Mouse (Mus musculus) kidney, embryonic 14.5 days (tissue): ENCODE measurements around the gene B3galt4. TPM values are rescaled to one million over a fixed set of nuclear protein-coding genes. Genes with fewer than 3 reads are reported as not detected.

Source experiments
- ATAC-seq: fragments of 200-750 bp; cut with Nextera tagmentation; 2 replicates; pipeline ENCODE4 v1.8.0; 2017; ENCODE audit warnings: moderate number of reproducible peaks, mild to moderate bottlenecking, moderate TSS enrichment, moderate library complexity; ENCODE audit not compliant: low FRiP score, low TSS enrichment
- H3K27ac ChIP-seq: fragments of 300-500 bp; sonication (generic); 2 replicates; pipeline ENCODE4 v1.5.1; 2014; ENCODE audit warnings: low read depth, mild to moderate bottlenecking, low read length, moderate library complexity, mixed read lengths
- H3K27me3 ChIP-seq: fragments of 300-500 bp; sonication (generic); 2 replicates; pipeline ENCODE4 v1.6.1; 2014; ENCODE audit warnings: mild to moderate bottlenecking, low read length; ENCODE audit not compliant: control insufficient read depth, insufficient read depth
- H3K36me3 ChIP-seq: fragments of 300-500 bp; sonication (generic); 2 replicates; pipeline ENCODE4 v1.6.1; 2014; ENCODE audit warnings: low read length, mixed read lengths; ENCODE audit not compliant: control insufficient read depth, insufficient read depth
- H3K4me1 ChIP-seq: fragments of 300-500 bp; sonication (generic); 2 replicates; pipeline ENCODE4 v1.6.1; 2014; ENCODE audit warnings: low read length, mixed read lengths; ENCODE audit not compliant: control insufficient read depth, insufficient read depth
- H3K4me2 ChIP-seq: fragments of 300-500 bp; sonication (generic); replicated peaks from 2 replicates; pipeline ENCODE4 v1.6.1; 2014; ENCODE audit warnings: low read depth, mild to moderate bottlenecking, low read length
- H3K4me3 ChIP-seq: fragments of 300-500 bp; sonication (generic); 2 replicates; pipeline ENCODE4 v1.5.1; 2014; ENCODE audit warnings: mild to moderate bottlenecking, low read length
- H3K9ac ChIP-seq: fragments of 300-500 bp; sonication (generic); 2 replicates; pipeline ENCODE4 v1.6.1; 2014; ENCODE audit warnings: low read depth, mild to moderate bottlenecking, low read length, moderate library complexity
- H3K9me3 ChIP-seq: fragments of 300-500 bp; sonication (generic); 2 replicates; pipeline ENCODE4 v1.6.1; 2016; ENCODE audit warnings: low read length; ENCODE audit not compliant: control insufficient read depth
- WGBS: fragments of 180-500 bp; shearing (Covaris S2); extraction: QIAGEN DNeasy Blood & Tissue Kit; methylation state at CpG from one replicate; pipeline ENCODE4 v1.1.7; 2014; 5-methylcytosine and 5-hydroxymethylcytosine counted together
- polyA plus RNA-seq: library from polyadenylated mRNA; unstranded; fragments of >200 nt; fragmentation: Nextera tagmentation; extraction: Ambion mirVana; gene quantifications from 2 replicates; pipeline ENCODE4 v1.2.1, GENCODE M21; 2014

Gene B3galt4
- polyA plus RNA-seq, 1 experiment from 2014 or later = 2.8 TPM

- peak overlapping the region; percentile 72 for H3K9ac ChIP-seq
- H3K27me3 ChIP-seq = no peaks in the 10 kb centered on the region
- H3K4me1 ChIP-seq = peaks cover 9% of the 10 kb centered on the region; the same call in 1 of the 2 replicates
- H3K9me3 ChIP-seq = no peaks in the 10 kb centered on the region
- H3K4me3 ChIP-seq = peak overlapping the region; percentile 62
- under 1% methylated on average over 36 of the region's 36 CpGs for WGBS
- peak overlapping the region; percentile 33 for H3K27ac ChIP-seq
- peak overlapping the region; percentile 98 for H3K4me2 ChIP-seq
- peak; percentile 64 for ATAC-seq
- H3K36me3 ChIP-seq = no peaks in the 10 kb centered on the region; the same call in 1 of the 2 replicates
These were observed 30.8 kb downstream of the B3galt4 start for GRCm38 (mm10) chr17:33920282-33921097.

- Histone ChIP-seq H3K9ac (peak overlapping the region; percentile 72), H3K4me1 (peaks cover 12% of the 10 kb centered on the region; the same call in 1 of the 2 replicates), H3K27ac (peak overlapping the region; percentile 33), H3K36me3 (peaks cover 5% of the 10 kb centered on the region; the same call in 1 of the 2 replicates), H3K27me3 (no peaks in the 10 kb centered on the region), H3K4me3 (peak overlapping the region; percentile 62), H3K9me3 (no peaks in the 10 kb centered on the region), H3K4me2 (peak overlapping the region; percentile 98)
- ATAC-seq = 0 out of 2 replicates have a peak, but pooled peaks have one; percentile 1
- WGBS = under 1% methylated on average over 46 of the region's 52 CpGs
These were observed 31.7 kb downstream of the B3galt4 start for GRCm38 (mm10) chr17:33919351-33920281.

DNA sequence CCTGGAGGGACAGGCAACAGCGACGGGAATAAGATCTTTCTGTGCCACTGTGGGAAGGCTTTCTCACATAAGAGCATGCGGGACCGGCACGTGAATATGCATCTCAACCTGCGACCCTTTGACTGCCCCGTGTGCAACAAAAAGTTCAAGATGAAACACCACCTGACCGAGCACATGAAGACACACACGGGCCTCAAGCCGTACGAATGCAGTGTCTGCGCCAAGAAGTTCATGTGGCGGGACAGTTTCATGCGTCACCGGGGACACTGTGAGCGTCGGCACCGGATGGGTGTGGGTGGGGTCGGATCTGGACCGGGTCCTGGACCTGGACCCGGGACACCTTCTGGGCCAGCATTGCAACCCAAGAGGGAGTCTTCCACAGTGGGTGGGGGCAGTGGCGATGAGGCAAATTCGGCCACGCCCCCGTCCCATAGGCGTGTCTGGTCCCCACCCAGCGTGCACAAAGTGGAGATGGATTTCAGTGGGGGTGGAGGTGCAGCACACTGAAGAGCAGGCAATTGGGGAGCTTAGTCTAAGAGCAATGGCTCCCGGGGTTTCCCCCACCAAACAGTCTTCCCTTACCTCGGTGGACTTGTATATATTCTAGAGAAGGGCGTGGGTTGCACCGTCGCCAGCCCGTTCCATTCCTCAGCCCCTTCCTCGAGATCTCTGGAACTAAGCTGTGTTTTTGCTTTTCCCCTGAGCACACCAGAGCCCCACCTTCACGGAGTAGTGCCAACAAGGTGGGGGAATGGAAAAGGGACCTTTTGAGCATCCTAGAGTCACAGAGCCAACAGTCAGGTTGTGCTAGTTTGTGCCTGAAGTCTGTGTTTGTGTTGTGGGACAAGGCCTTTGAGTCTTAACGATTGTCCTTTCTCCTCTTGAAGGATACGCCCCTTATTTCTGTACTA lies 32.7 kb downstream of the B3galt4 start:
- peak overlapping the region; percentile 72; the same call in 1 of the 2 replicates for H3K9ac ChIP-seq
- peak overlapping the region; percentile 62; the same call in 1 of the 2 replicates for H3K4me3 ChIP-seq
- peaks cover 15% of the 10 kb centered on the region for H3K36me3 ChIP-seq
- ATAC-seq = no peak
- H3K27ac ChIP-seq = no peak overlapping the region
- no peaks in the 10 kb centered on the region for H3K27me3 ChIP-seq
- peak overlapping the region; percentile 98 for H3K4me2 ChIP-seq
- H3K4me1 ChIP-seq = peaks cover 12% of the 10 kb centered on the region; the same call in 1 of the 2 replicates
- H3K9me3 ChIP-seq = no peaks in the 10 kb centered on the region
- 65% methylated on average over 37 of the region's 37 CpGs for WGBS

GRCm38 (mm10) chr17:33917656-33918292 lies 33.5 kb downstream of the B3galt4 start:
- H3K36me3 ChIP-seq = peaks cover 21% of the 10 kb centered on the region
- 87% methylated on average over 18 of the region's 18 CpGs for WGBS
- peaks cover 12% of the 10 kb centered on the region; the same call in 1 of the 2 replicates for H3K4me1 ChIP-seq
- no peak for ATAC-seq
- no peak overlapping the region for H3K4me2 ChIP-seq
- H3K9me3 ChIP-seq = no peaks in the 10 kb centered on the region
- no peak overlapping the region for H3K27ac ChIP-seq
- H3K4me3 ChIP-seq = no peak overlapping the region; the same call in 1 of the 2 replicates
- H3K9ac ChIP-seq = no peak overlapping the region
- H3K27me3 ChIP-seq = no peaks in the 10 kb centered on the region

GRCm38 (mm10) chr17:33916847-33917655 lies 34.2 kb downstream of the B3galt4 start:
- Histone ChIP-seq H3K27me3 (no peaks in the 10 kb centered on the region), H3K4me2 (peak overlapping the region; percentile 57), H3K9me3 (no peaks in the 10 kb centered on the region), H3K36me3 (peaks cover 27% of the 10 kb centered on the region), H3K27ac (no peak overlapping the region), H3K4me3 (peak overlapping the region; percentile 61), H3K9ac (peak overlapping the region; percentile 65; the same call in 1 of the 2 replicates), H3K4me1 (peaks cover 14% of the 10 kb centered on the region; the same call in 1 of the 2 replicates)
- WGBS = 79% methylated on average over 31 of the region's 31 CpGs
- ATAC-seq = no peak

GRCm38 (mm10) chr17:33916294-33916693 lies 35.0 kb downstream of the B3galt4 start:
- 1% methylated on average over 13 of the region's 20 CpGs for WGBS
- peak overlapping the region; percentile 57 for H3K4me2 ChIP-seq
- H3K4me1 ChIP-seq = peaks cover 20% of the 10 kb centered on the region; the same call in 1 of the 2 replicates
- peak overlapping the region; percentile 65 for H3K9ac ChIP-seq
- peak; percentile 7 for ATAC-seq
- H3K27ac ChIP-seq = peak overlapping the region; percentile 86
- H3K9me3 ChIP-seq = no peaks in the 10 kb centered on the region
- peak overlapping the region; percentile 61 for H3K4me3 ChIP-seq
- H3K27me3 ChIP-seq = no peaks in the 10 kb centered on the region
- H3K36me3 ChIP-seq = peaks cover 35% of the 10 kb centered on the region

GRCm38 (mm10) chr17:33915671-33916250 lies 35.5 kb downstream of the B3galt4 start, which contains the start of the genes Tapbp and Zbtb22:
Tapbp (plus strand) TSS chr17:33915899.
Zbtb22 (plus strand) TSS chr17:33915904.
- peak within 1 kb of the TSS; percentile 65 for H3K9ac ChIP-seq
- peak within 1 kb of the TSS; percentile 86 for H3K27ac ChIP-seq
- H3K27me3 ChIP-seq = no peaks in the 10 kb centered on the region
- WGBS = under 1% methylated on average over 33 of the region's 34 CpGs
- no peaks in the 10 kb centered on the region for H3K9me3 ChIP-seq
- peaks cover 24% of the 10 kb centered on the region; the same call in 1 of the 2 replicates for H3K4me1 ChIP-seq
- peaks cover 40% of the 10 kb centered on the region for H3K36me3 ChIP-seq
- peak; percentile 90 for ATAC-seq
- peak within 1 kb of the TSS; percentile 61 for H3K4me3 ChIP-seq
- peak within 1 kb of the TSS; percentile 57 for H3K4me2 ChIP-seq
